Mouse (Mus musculus) erythroblast, embryonic 14.5 days (primary cell): ENCODE measurements around the gene Bdh2.

ENCODE experiments used
- GATA1 ChIP-seq: IDR thresholded peaks from 2 replicates; pipeline ENCODE4 v1.6.1; 2012; ENCODE audit warnings: low read length, inconsistent platforms, mixed read lengths
- TAL1 ChIP-seq: IDR thresholded peaks from 3 replicates; pipeline ENCODE4 v1.6.1; 2012; ENCODE audit warnings: low read length, inconsistent platforms, mixed read lengths

DNA sequence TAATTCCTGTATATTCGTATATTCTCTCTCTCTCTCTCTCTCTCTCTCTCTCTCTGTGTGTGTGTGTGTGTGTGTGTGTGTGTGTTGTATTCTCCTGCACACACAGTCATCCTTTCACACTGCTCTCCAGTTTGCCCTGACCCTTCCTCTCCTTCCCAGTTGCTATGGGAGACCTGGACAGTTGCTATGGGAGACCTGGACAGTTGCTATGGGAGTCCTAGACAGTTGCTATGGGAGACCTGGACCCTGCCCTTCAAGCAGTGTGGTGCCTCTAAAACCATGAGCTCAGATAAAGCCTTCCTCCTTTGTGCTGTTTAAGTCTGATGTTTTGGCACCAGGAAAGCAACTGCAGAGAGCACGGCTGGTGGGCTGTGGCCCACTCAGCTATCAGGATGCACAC, 32.7 kb downstream of the Bdh2 start:
- no peak for TF ChIP-seq GATA1
- no peak for TF ChIP-seq TAL1
